Mouse (Mus musculus): Measurements from ENCODE around the gene Dnajc21.

GRCm38 (mm10) chr15:10506099-10506498 is 35.8 kb upstream of the Dnajc21 start:
- TF ChIP-seq CTCF (IDR thresholded peaks at IDR 0.05; ENCODE audit: control insufficient read depth, insufficient read depth, insufficient read length) (no peak), MAX (IDR thresholded peaks at IDR 0.05) (no peak), FOSL1 (IDR thresholded peaks at IDR 0.05; ENCODE audit: insufficient read depth, low read length, poor library complexity, severe bottlenecking) (no peak), MYOD1 (IDR thresholded peaks at IDR 0.05; ENCODE audit: control insufficient read depth, insufficient read length, low read depth) (no peak), USF1 (IDR thresholded peaks at IDR 0.05; ENCODE audit: low read depth) (no peak)
